Mouse (Mus musculus) forebrain, embryonic 12.5 days (tissue): ENCODE data around the gene Wasf2. TPM values are rescaled to one million over a fixed set of nuclear protein-coding genes. Genes with fewer than 3 reads are reported as not detected.

Experiments
- ATAC-seq: fragments of 200-750 bp; cut with Nextera tagmentation; 2 replicates; pipeline ENCODE4 v1.8.0; 2017; ENCODE audit warnings: moderate TSS enrichment; ENCODE audit not compliant: low FRiP score
- H3K27ac ChIP-seq: fragments of 300-500 bp; sonication (generic); 2 replicates; pipeline ENCODE4 v1.5.1; 2016; ENCODE audit warnings: mild to moderate bottlenecking
- H3K27me3 ChIP-seq: fragments of 300-500 bp; sonication (generic); 2 replicates; pipeline ENCODE4 v1.6.1; 2016; ENCODE audit warnings: mild to moderate bottlenecking
- H3K36me3 ChIP-seq: fragments of 300-500 bp; sonication (generic); replicated peaks from 2 replicates; pipeline ENCODE4 v1.6.1; 2016; ENCODE audit warnings: mild to moderate bottlenecking
- H3K4me1 ChIP-seq: fragments of 300-500 bp; sonication (generic); 2 replicates; pipeline ENCODE4 v1.6.1; 2016
- H3K4me2 ChIP-seq: fragments of 300-500 bp; sonication (generic); 2 replicates; pipeline ENCODE4 v1.6.1; 2016; ENCODE audit warnings: mild to moderate bottlenecking, moderate library complexity
- H3K4me3 ChIP-seq: fragments of 300-500 bp; sonication (generic); replicated peaks from 2 replicates; pipeline ENCODE4 v1.5.1; 2016; ENCODE audit warnings: mild to moderate bottlenecking
- H3K9ac ChIP-seq: fragments of 300-500 bp; sonication (generic); 2 replicates; pipeline ENCODE4 v1.6.1; 2016; ENCODE audit warnings: mild to moderate bottlenecking
- H3K9me3 ChIP-seq: fragments of 300-500 bp; sonication (generic); 2 replicates; pipeline ENCODE4 v1.6.1; 2016
- WGBS: fragments of 180-500 bp; shearing (Covaris S2); methylation state at CpG from one replicate; pipeline ENCODE4 v1.1.7; 2016; 5-methylcytosine and 5-hydroxymethylcytosine counted together
- microRNA-seq: library from miRNA; unstranded; fragments of <30 nt; microRNA quantifications from one replicate; pipeline ENCODE4, GENCODE M21; 2017
- polyA plus RNA-seq: library from polyadenylated mRNA; unstranded; fragments of >200 nt; fragmentation: Nextera tagmentation; extraction: Ambion mirVana; gene quantifications from 2 replicates; pipeline ENCODE4 v1.2.1, GENCODE M21; 2016

The Wasf2 gene
- polyA plus RNA-seq, 1 experiment from 2014 or later = 42.5 TPM

DNA sequence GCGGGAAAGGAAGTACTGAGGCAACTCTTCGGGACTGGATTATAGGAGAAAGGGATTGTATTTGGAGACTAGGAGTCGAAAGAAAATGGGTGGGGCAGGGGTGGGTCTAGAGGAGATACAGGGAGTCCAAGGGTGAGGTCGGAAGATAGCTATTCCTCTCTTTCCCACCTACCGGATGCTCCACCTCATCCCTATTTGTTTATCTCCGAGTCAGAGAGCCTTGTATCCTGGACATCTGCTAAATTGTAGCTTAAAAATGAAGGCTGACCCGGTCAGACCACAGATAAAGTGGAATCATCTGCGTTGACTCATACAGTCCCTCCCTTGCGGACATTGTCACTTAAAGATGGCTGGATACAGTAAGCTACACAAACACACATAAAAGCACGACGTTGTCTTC, 111.6 kb downstream of the Wasf2 start:
- no peak for ATAC-seq
- Histone ChIP-seq H3K9ac (no peak overlapping the region), H3K4me2 (peak overlapping the region; percentile 92), H3K36me3 (no peaks in the 10 kb centered on the region), H3K4me3 (peak overlapping the region; percentile 55), H3K27ac (no peak overlapping the region), H3K27me3 (peaks cover 79% of the 10 kb centered on the region), H3K9me3 (no peaks in the 10 kb centered on the region), H3K4me1 (peaks cover 10% of the 10 kb centered on the region)
- 32% methylated on average over 11 of the region's 11 CpGs for WGBS

DNA sequence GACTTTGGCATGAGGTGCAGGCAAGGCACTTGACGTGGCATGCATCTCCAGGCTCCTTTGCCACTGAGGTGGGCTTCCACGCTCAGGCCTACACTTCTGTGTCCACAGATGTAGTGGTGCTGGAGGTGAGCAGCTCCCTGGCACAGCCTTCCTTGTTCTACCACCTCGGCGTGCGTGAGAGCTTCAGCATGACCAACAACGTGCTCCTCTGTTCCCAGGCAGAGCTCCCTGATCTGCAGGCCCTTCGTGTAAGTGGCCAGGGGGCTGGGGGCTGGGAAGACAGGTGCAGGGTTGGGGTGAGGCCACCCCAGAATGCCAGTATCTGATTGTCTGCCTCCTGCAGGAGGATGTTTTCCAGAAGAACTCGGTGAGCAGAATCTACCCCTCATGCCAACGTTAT, 112.4 kb downstream of the Wasf2 start:
- no peak overlapping the region for H3K4me2 ChIP-seq
- peaks cover 87% of the 10 kb centered on the region for H3K27me3 ChIP-seq

GRCm38 (mm10) chr4:133243538-133243937, 113.2 kb downstream of the Wasf2 start:
- Histone ChIP-seq H3K36me3 (no peaks in the 10 kb centered on the region), H3K9ac (no peak overlapping the region), H3K9me3 (no peaks in the 10 kb centered on the region), H3K4me3 (no peak overlapping the region), H3K27me3 (peaks cover 95% of the 10 kb centered on the region), H3K4me2 (no peak overlapping the region), H3K4me1 (peaks cover 10% of the 10 kb centered on the region), H3K27ac (no peak overlapping the region)
- ATAC-seq = no peak
- WGBS = 58% methylated on average over 13 of the region's 13 CpGs

More for the DNA sequence above, 112.4 kb downstream of the Wasf2 start:
- H3K27ac ChIP-seq = no peak overlapping the region
- no peaks in the 10 kb centered on the region for H3K9me3 ChIP-seq
- 56% methylated on average over 9 of the region's 9 CpGs for WGBS
- no peaks in the 10 kb centered on the region for H3K36me3 ChIP-seq
- ATAC-seq = no peak
- H3K4me3 ChIP-seq = no peak overlapping the region
- H3K9ac ChIP-seq = no peak overlapping the region
- peaks cover 10% of the 10 kb centered on the region for H3K4me1 ChIP-seq

- no peak overlapping the region for H3K4me2 ChIP-seq
- 87% methylated on average over 1 of the region's 1 CpGs for WGBS
- H3K36me3 ChIP-seq = no peaks in the 10 kb centered on the region
- H3K9ac ChIP-seq = no peak overlapping the region
- no peak for ATAC-seq
- no peaks in the 10 kb centered on the region for H3K9me3 ChIP-seq
- H3K27ac ChIP-seq = no peak overlapping the region
- peaks cover 95% of the 10 kb centered on the region for H3K27me3 ChIP-seq
- H3K4me3 ChIP-seq = no peak overlapping the region
- peaks cover 10% of the 10 kb centered on the region for H3K4me1 ChIP-seq
Observed at GRCm38 (mm10) chr4:133244289-133244688, 114.0 kb downstream of the Wasf2 start.

- H3K27me3 ChIP-seq = peaks cover 95% of the 10 kb centered on the region
- no peak for ATAC-seq
- H3K27ac ChIP-seq = no peak overlapping the region
- H3K9ac ChIP-seq = no peak overlapping the region
- WGBS = 23% methylated on average over 15 of the region's 15 CpGs
- H3K4me2 ChIP-seq = no peak overlapping the region
- H3K4me3 ChIP-seq = no peak overlapping the region
- H3K4me1 ChIP-seq = peaks cover 12% of the 10 kb centered on the region
- H3K36me3 ChIP-seq = no peaks in the 10 kb centered on the region
- no peaks in the 10 kb centered on the region for H3K9me3 ChIP-seq
Observed at GRCm38 (mm10) chr4:133247072-133247471, 116.8 kb downstream of the Wasf2 start.

- no peak overlapping the region for H3K9ac ChIP-seq
Observed at GRCm38 (mm10) chr4:133247806-133248449, 117.6 kb downstream of the Wasf2 start.

More at GRCm38 (mm10) chr4:133247806-133248449, 117.6 kb downstream of the Wasf2 start:
- no peak overlapping the region for H3K4me3 ChIP-seq
- H3K9me3 ChIP-seq = no peaks in the 10 kb centered on the region
- no peak for ATAC-seq
- no peaks in the 10 kb centered on the region for H3K36me3 ChIP-seq
- no peak overlapping the region for H3K4me2 ChIP-seq
- H3K27me3 ChIP-seq = peaks cover 95% of the 10 kb centered on the region
- H3K27ac ChIP-seq = no peak overlapping the region
- peaks cover 12% of the 10 kb centered on the region for H3K4me1 ChIP-seq
- WGBS = 79% methylated on average over 13 of the region's 13 CpGs

Small RNAs within 50 kb of the gene (microRNA-seq; reads per million reads assigned to microRNA genes)
- 0.73 reads per million for gene Mir7017

Other genes with a start within 250 kb of the Wasf2 start
- 93.7 and 94.7 TPM in 2 replicates for gene Stx12, start 246.0 kb upstream of the Wasf2 start, polyA plus RNA-seq
- gene Fam76a, start 207.9 kb upstream of the Wasf2 start, polyA plus RNA-seq = 30.3 and 31.3 TPM in 2 replicates
- gene Fgr, start 156.4 kb upstream of the Wasf2 start, polyA plus RNA-seq = 0.12 and 0.20 TPM in 2 replicates
- 7.2 and 8.1 TPM in 2 replicates for gene Ahdc1, start 119.2 kb upstream of the Wasf2 start, polyA plus RNA-seq
- gene Cd164l2, start 81.6 kb downstream of the Wasf2 start, polyA plus RNA-seq = 0.47 and 0.50 TPM in 2 replicates
- gene Gpr3, start 82.0 kb downstream of the Wasf2 start, polyA plus RNA-seq = 0.14 and 0.29 TPM in 2 replicates
- 1.3 TPM in 2 replicates for gene Map3k6, start 110.3 kb downstream of the Wasf2 start, polyA plus RNA-seq
- 0.74 and 0.80 TPM in 2 replicates for gene Sytl1, start 132.6 kb downstream of the Wasf2 start, polyA plus RNA-seq
- 70.9 and 74.3 TPM in 2 replicates for gene Tmem222, start 147.3 kb downstream of the Wasf2 start, polyA plus RNA-seq
- gene Wdtc1, start 223.0 kb downstream of the Wasf2 start, polyA plus RNA-seq = 21.1 and 22.9 TPM in 2 replicates
- 7.2 and 8.3 TPM in 2 replicates for gene Slc9a1, start 239.2 kb downstream of the Wasf2 start, polyA plus RNA-seq